Mouse (Mus musculus) CD4-positive, CD25-positive, alpha-beta regulatory T cell, adult 4 months (primary cell): ENCODE measurements around the gene Mien1. TPM values are rescaled to one million over a fixed set of nuclear protein-coding genes. Genes with fewer than 3 reads are reported as not detected.

Experiments used
- polyA plus RNA-seq, 2 experiments: library from polyadenylated mRNA; unstranded; fragments of 100-300 nt; shearing (Covaris generic); gene quantifications; one replicate each; pipeline ENCODE4 v1.2.1; 2017

Gene Mien1
- polyA plus RNA-seq, 2 experiments from 2014 or later, result 150 to 155 TPM

Other genes starting within 250 kb of the Mien1 start
- 100 to 1,000 TPM in 1 of 2 experiments, 10 to 100 TPM in 1; 97.7 to 127 TPM for gene Med1, start 245.7 kb downstream of the Mien1 start, polyA plus RNA-seq
- 10 to 100 TPM; 26.3 to 28.7 TPM for gene Cdk12, start 235.9 kb downstream of the Mien1 start, polyA plus RNA-seq
- not detected for gene Neurod2, start 109.3 kb downstream of the Mien1 start, polyA plus RNA-seq
- not detected for gene Ppp1r1b, start 90.6 kb downstream of the Mien1 start, polyA plus RNA-seq
- gene Stard3, start 80.6 kb downstream of the Mien1 start, polyA plus RNA-seq, result 10 to 100 TPM; 41.2 to 63.9 TPM
- not detected for gene Tcap, start 55.2 kb downstream of the Mien1 start, polyA plus RNA-seq
- gene Pnmt, start 52.5 kb downstream of the Mien1 start, polyA plus RNA-seq, result not detected
- 10 to 100 TPM in 1 of 2 experiments, 1 to 10 TPM in 1; 6.7 to 11.6 TPM for gene Pgap3, start 38.5 kb downstream of the Mien1 start, polyA plus RNA-seq
- gene Erbb2, start 26.5 kb downstream of the Mien1 start, polyA plus RNA-seq, result under 1 TPM; 0.07 to 0.23 TPM
- gene Grb7, start 7.4 kb upstream of the Mien1 start, polyA plus RNA-seq, result 1 to 10 TPM; 3.6 to 6.2 TPM
- 10 to 100 TPM; 77.0 to 98.7 TPM for gene Ikzf3, start 107.0 kb upstream of the Mien1 start, polyA plus RNA-seq
- gene Zpbp2, start 112.1 kb upstream of the Mien1 start, polyA plus RNA-seq, result 1 to 10 TPM; 5.0 to 6.0 TPM
- 10 to 100 TPM; 25.9 to 53.6 TPM for gene Ormdl3, start 148.4 kb upstream of the Mien1 start, polyA plus RNA-seq
- gene Lrrc3c, start 159.3 kb upstream of the Mien1 start, polyA plus RNA-seq, result not detected
- 1 to 10 TPM; 1.0 to 9.6 TPM for gene Gm12355, start 186.7 kb upstream of the Mien1 start, polyA plus RNA-seq
- under 1 TPM in 1 of 2 experiments, not detected in 1; 0.20 TPM for gene Gsdma3, start 187.4 kb upstream of the Mien1 start, polyA plus RNA-seq
- not detected for gene Gsdma2, start 207.8 kb upstream of the Mien1 start, polyA plus RNA-seq
- gene Gsdma, start 225.4 kb upstream of the Mien1 start, polyA plus RNA-seq, result under 1 TPM in 1 of 2 experiments, not detected in 1; 0.12 TPM
- 10 to 100 TPM; 13.8 to 17.5 TPM for gene Psmd3, start 243.6 kb upstream of the Mien1 start, polyA plus RNA-seq